Mouse (Mus musculus) midbrain, embryonic 10.5 days (tissue): ENCODE results near the gene Cntn3. TPM values are rescaled to one million over a fixed set of nuclear protein-coding genes. Genes with fewer than 3 reads are reported as not detected.

ENCODE experiments used
- DNase-seq: peaks from one replicate; pipeline ENCODE4 v3.0.0-alpha.2; 2017; ENCODE audit warnings: low spot score
- H3K27ac ChIP-seq: fragments of 300-500 bp; sonication (generic); replicated peaks from 2 replicates; pipeline ENCODE4 v1.5.1; 2016; ENCODE audit warnings: mild to moderate bottlenecking
- H3K27me3 ChIP-seq: fragments of 300-500 bp; sonication (generic); 2 replicates; pipeline ENCODE4 v1.6.1; 2016; ENCODE audit warnings: low read depth, mild to moderate bottlenecking; ENCODE audit not compliant: poor library complexity, severe bottlenecking
- H3K36me3 ChIP-seq: fragments of 300-500 bp; sonication (generic); 2 replicates; pipeline ENCODE4 v1.6.1; 2016; ENCODE audit warnings: mild to moderate bottlenecking, moderate library complexity
- H3K4me1 ChIP-seq: fragments of 300-500 bp; sonication (generic); 2 replicates; pipeline ENCODE4 v1.6.1; 2016
- H3K4me3 ChIP-seq: fragments of 300-500 bp; sonication (generic); 2 replicates; pipeline ENCODE4 v1.5.1; 2016; ENCODE audit warnings: mild to moderate bottlenecking, moderate library complexity
- H3K9me3 ChIP-seq: fragments of 300-500 bp; sonication (generic); replicated peaks from 2 replicates; pipeline ENCODE4 v1.6.1; 2016; ENCODE audit warnings: mild to moderate bottlenecking
- WGBS: fragments of 180-500 bp; shearing (Covaris S2); methylation state at CpG from one replicate; pipeline ENCODE4 v1.1.7; 2016; 5-methylcytosine and 5-hydroxymethylcytosine counted together
- polyA plus RNA-seq: library from polyadenylated mRNA; unstranded; fragments of >200 nt; fragmentation: Nextera tagmentation; extraction: Ambion mirVana; gene quantifications from 2 replicates; pipeline ENCODE4 v1.2.1, GENCODE M21; 2016

The Cntn3 gene
- polyA plus RNA-seq, 1 experiment from 2014 or later: 0.53 TPM

- H3K4me1 ChIP-seq: 0 out of 2 replicates have a peak, but pooled peaks cover 4% of the 10 kb centered on the region
- H3K9me3 ChIP-seq: no peaks in the 10 kb centered on the region
- no peaks in the 10 kb centered on the region for H3K27me3 ChIP-seq
- H3K36me3 ChIP-seq: no peaks in the 10 kb centered on the region
- no peak overlapping the region for H3K27ac ChIP-seq
- DNase-seq: no peak
- no peak overlapping the region for H3K4me3 ChIP-seq
- 87% methylated on average over 3 of the region's 3 CpGs for WGBS
These were observed 411.7 kb downstream of the Cntn3 start for GRCm38 (mm10) chr6:102161186-102161585.

GRCm38 (mm10) chr6:102121676-102122075 is 451.2 kb downstream of the Cntn3 start:
- Histone ChIP-seq H3K36me3 (no peaks in the 10 kb centered on the region), H3K27ac (no peak overlapping the region), H3K9me3 (no peaks in the 10 kb centered on the region), H3K4me1 (no peaks in the 10 kb centered on the region), H3K27me3 (no peaks in the 10 kb centered on the region), H3K4me3 (no peak overlapping the region)
- DNase-seq: no peak
- WGBS: 91% methylated on average over 4 of the region's 4 CpGs

- Histone ChIP-seq H3K36me3 (no peaks in the 10 kb centered on the region), H3K27me3 (no peaks in the 10 kb centered on the region), H3K27ac (no peak overlapping the region), H3K4me3 (no peak overlapping the region), H3K4me1 (no peaks in the 10 kb centered on the region), H3K9me3 (no peaks in the 10 kb centered on the region)
- DNase-seq: no peak
- WGBS: 89% methylated on average over 2 of the region's 2 CpGs
These were observed 452.9 kb downstream of the Cntn3 start for GRCm38 (mm10) chr6:102120003-102120402.

DNA sequence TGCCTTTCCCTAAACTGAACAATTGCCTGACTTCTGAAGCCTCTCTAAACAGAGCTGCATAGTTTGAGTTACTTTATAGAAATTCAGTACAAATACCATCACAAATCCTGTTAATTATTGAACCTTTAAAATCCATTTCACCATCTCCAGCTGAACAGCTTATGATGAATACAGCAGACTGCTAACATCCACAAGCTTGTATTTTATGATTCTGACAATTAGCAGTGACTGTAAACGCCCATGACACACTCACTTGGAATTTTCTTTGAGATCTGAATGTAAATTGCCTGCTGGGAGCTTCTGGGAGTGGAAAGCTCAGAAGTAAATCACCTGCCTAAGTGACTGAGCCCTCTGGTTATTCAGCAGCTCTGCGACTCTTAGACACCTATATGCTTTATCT is 459.3 kb downstream of the Cntn3 start:
- no peak overlapping the region for H3K4me3 ChIP-seq
- DNase-seq: no peak
- no peaks in the 10 kb centered on the region for H3K36me3 ChIP-seq
- no peaks in the 10 kb centered on the region for H3K4me1 ChIP-seq
- 79% methylated on average over 2 of the region's 2 CpGs for WGBS
- no peaks in the 10 kb centered on the region for H3K27me3 ChIP-seq
- H3K9me3 ChIP-seq: no peaks in the 10 kb centered on the region
- no peak overlapping the region for H3K27ac ChIP-seq
